Mouse (Mus musculus) midbrain, embryonic 13.5 days (tissue): ENCODE data around the gene H2-Ab1. TPM values are rescaled to one million over a fixed set of nuclear protein-coding genes. Genes with fewer than 3 reads are reported as not detected.

Experiments
- ATAC-seq: fragments of 200-750 bp; cut with Nextera tagmentation; 2 replicates; pipeline ENCODE4 v1.8.0; 2017; ENCODE audit warnings: mild to moderate bottlenecking, moderate TSS enrichment, moderate library complexity
- H3K27ac ChIP-seq: fragments of 300-500 bp; sonication (generic); 2 replicates; pipeline ENCODE4 v1.5.1; 2015; ENCODE audit warnings: inconsistent platforms, mild to moderate bottlenecking, moderate library complexity
- H3K27me3 ChIP-seq: fragments of 300-500 bp; sonication (generic); 2 replicates; pipeline ENCODE4 v1.6.1; 2015; ENCODE audit warnings: mild to moderate bottlenecking, inconsistent platforms
- H3K36me3 ChIP-seq: fragments of 300-500 bp; sonication (generic); 2 replicates; pipeline ENCODE4 v1.6.1; 2015; ENCODE audit warnings: mild to moderate bottlenecking, inconsistent platforms
- H3K4me1 ChIP-seq: fragments of 300-500 bp; sonication (generic); replicated peaks from 2 replicates; pipeline ENCODE4 v1.6.1; 2015; ENCODE audit warnings: inconsistent platforms
- H3K4me2 ChIP-seq: fragments of 300-500 bp; sonication (generic); replicated peaks from 2 replicates; pipeline ENCODE4 v1.6.1; 2015; ENCODE audit warnings: moderate library complexity, mild to moderate bottlenecking, inconsistent platforms
- H3K4me3 ChIP-seq: fragments of 300-500 bp; sonication (generic); replicated peaks from 2 replicates; pipeline ENCODE4 v1.5.1; 2015; ENCODE audit warnings: mild to moderate bottlenecking, inconsistent platforms
- H3K9ac ChIP-seq: fragments of 300-500 bp; sonication (generic); replicated peaks from 2 replicates; pipeline ENCODE4 v1.6.1; 2015; ENCODE audit warnings: mild to moderate bottlenecking, inconsistent platforms
- H3K9me3 ChIP-seq: fragments of 300-500 bp; sonication (generic); 2 replicates; pipeline ENCODE4 v1.6.1; 2016; ENCODE audit warnings: mild to moderate bottlenecking, inconsistent platforms
- WGBS: fragments of 180-500 bp; shearing (Covaris S2); methylation state at CpG from one replicate; pipeline ENCODE4 v1.1.7; 2015; 5-methylcytosine and 5-hydroxymethylcytosine counted together
- polyA plus RNA-seq: library from polyadenylated mRNA; unstranded; fragments of >200 nt; fragmentation: Nextera tagmentation; extraction: Ambion mirVana; gene quantifications from 2 replicates; pipeline ENCODE4 v1.2.1, GENCODE M21; 2015

The H2-Ab1 gene
- polyA plus RNA-seq, 1 experiment from 2014 or later, result 1.7 TPM

DNA sequence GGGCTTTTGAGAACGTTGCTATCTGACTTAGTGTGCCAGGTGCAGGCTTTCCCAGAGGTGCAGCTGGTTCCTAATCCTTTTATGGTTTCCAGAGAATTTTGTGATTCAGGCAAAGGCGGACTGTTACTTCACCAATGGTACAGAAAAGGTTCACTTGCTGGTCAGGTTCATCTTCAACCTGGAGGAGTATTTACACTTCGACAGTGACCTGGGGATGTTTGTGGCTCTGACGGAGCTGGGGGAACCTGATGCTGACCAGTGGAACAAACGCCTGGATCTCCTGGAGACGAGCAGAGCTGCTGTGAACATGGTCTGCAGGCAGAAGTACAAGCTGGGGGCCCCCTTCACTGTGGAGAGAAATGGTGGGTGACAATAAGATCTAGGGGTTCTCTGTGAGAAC, 16.6 kb upstream of the H2-Ab1 start:
- H3K27me3 ChIP-seq, result no peaks in the 10 kb centered on the region
- WGBS, result 85% methylated on average over 6 of the region's 6 CpGs

DNA sequence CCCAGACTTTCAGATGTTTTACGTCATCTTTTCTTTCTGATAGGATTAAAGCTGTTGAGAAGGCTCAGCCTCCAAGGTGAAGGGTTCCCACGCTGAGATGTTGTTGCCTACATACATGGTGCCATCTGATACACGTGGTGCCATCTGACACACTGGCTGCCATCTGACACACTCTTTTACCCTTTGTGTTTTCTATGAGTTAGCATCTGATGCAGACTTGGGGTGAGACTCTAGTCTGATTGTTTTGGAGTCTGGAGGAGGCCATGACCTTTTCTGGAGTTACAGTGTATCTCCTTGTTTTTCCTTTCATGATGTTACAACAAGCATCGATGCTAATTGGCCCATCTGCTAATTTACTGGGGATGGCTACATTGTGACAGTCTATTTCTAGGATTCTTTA, 12.8 kb upstream of the H2-Ab1 start:
- no peaks in the 10 kb centered on the region for H3K4me1 ChIP-seq
- no peak for ATAC-seq
- 82% methylated on average over 4 of the region's 4 CpGs for WGBS

More for the DNA sequence above, 16.6 kb upstream of the H2-Ab1 start:
- Histone ChIP-seq H3K4me2 (no peak overlapping the region), H3K9me3 (no peaks in the 10 kb centered on the region), H3K4me3 (no peak overlapping the region), H3K9ac (no peak overlapping the region), H3K36me3 (no peaks in the 10 kb centered on the region), H3K4me1 (no peaks in the 10 kb centered on the region), H3K27ac (no peak overlapping the region)
- ATAC-seq, result no peak

DNA sequence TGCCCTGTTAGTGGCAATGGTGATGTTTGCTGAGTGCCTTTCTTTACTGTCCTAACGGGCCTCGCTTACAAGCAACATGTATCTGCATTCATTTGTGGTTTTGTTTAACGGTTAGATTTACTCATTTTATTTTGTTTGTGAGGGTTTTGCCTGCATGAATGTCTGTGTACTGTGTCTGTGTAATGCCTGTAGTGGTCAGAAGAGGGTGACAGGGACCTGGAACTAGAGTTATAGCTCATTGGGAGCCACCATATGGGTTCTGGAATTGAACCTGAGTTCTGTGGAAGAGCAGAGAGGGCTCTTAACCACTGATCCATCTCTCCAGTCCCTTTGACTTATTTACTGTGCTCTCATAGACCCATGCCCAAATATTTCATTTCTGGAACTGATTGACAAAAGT, 10.4 kb upstream of the H2-Ab1 start:
- Histone ChIP-seq H3K4me2 (no peak overlapping the region), H3K4me1 (no peaks in the 10 kb centered on the region), H3K9me3 (no peaks in the 10 kb centered on the region), H3K36me3 (no peaks in the 10 kb centered on the region), H3K4me3 (no peak overlapping the region), H3K27ac (no peak overlapping the region), H3K9ac (no peak overlapping the region), H3K27me3 (peaks cover 4% of the 10 kb centered on the region; the same call in 1 of the 2 replicates)
- no peak for ATAC-seq
- 89% methylated on average over 3 of the region's 3 CpGs for WGBS

More for the DNA sequence above, 12.8 kb upstream of the H2-Ab1 start:
- no peaks in the 10 kb centered on the region for H3K9me3 ChIP-seq
- H3K4me2 ChIP-seq, result no peak overlapping the region
- H3K4me3 ChIP-seq, result no peak overlapping the region
- H3K9ac ChIP-seq, result no peak overlapping the region
- H3K36me3 ChIP-seq, result no peaks in the 10 kb centered on the region
- H3K27ac ChIP-seq, result no peak overlapping the region
- H3K27me3 ChIP-seq, result peaks cover 4% of the 10 kb centered on the region; the same call in 1 of the 2 replicates

DNA sequence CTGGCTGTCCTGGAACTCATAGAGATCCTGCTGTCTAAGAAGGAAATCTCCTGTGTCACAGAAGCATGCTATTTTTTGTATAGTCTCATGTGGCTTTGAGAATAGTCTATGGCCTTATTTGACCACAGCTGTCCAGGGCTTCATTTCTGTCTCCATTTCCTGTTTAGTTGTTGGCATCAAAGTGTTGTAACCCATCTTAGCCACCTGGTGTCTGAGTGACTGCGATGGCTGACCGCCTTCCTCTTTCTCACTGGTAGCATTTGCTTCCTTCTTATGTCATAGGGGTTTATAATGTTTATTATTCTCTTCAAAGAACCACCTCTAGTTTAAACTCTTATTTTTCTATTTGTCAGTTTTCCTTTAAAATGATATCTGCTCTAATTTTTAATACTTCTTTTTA, 8.7 kb upstream of the H2-Ab1 start:
- Histone ChIP-seq H3K27ac (no peak overlapping the region), H3K4me3 (no peak overlapping the region), H3K4me1 (no peaks in the 10 kb centered on the region), H3K36me3 (no peaks in the 10 kb centered on the region), H3K9me3 (no peaks in the 10 kb centered on the region), H3K9ac (no peak overlapping the region), H3K4me2 (no peak overlapping the region), H3K27me3 (peaks cover 4% of the 10 kb centered on the region; the same call in 1 of the 2 replicates)
- WGBS, result 62% methylated on average over 2 of the region's 2 CpGs
- ATAC-seq, result no peak

GRCm38 (mm10) chr17:34249361-34249760, 8.1 kb upstream of the H2-Ab1 start:
- no peaks in the 10 kb centered on the region for H3K36me3 ChIP-seq
- no peak overlapping the region for H3K4me2 ChIP-seq
- peaks cover 4% of the 10 kb centered on the region; the same call in 1 of the 2 replicates for H3K27me3 ChIP-seq
- H3K4me3 ChIP-seq, result no peak overlapping the region
- no peak overlapping the region for H3K9ac ChIP-seq
- H3K27ac ChIP-seq, result no peak overlapping the region
- whole genome bisulfite sequencing, result 40% methylated on average over 3 of the region's 3 CpGs
- no peaks in the 10 kb centered on the region for H3K4me1 ChIP-seq
- no peak for ATAC-seq
- H3K9me3 ChIP-seq, result no peaks in the 10 kb centered on the region

GRCm38 (mm10) chr17:34249878-34250277, 7.6 kb upstream of the H2-Ab1 start:
- no peak overlapping the region for H3K4me3 ChIP-seq
- WGBS, result 14% methylated on average over 4 of the region's 4 CpGs
- H3K4me2 ChIP-seq, result no peak overlapping the region
- no peaks in the 10 kb centered on the region for H3K4me1 ChIP-seq
- H3K9ac ChIP-seq, result no peak overlapping the region
- no peaks in the 10 kb centered on the region for H3K36me3 ChIP-seq
- peaks cover 4% of the 10 kb centered on the region; the same call in 1 of the 2 replicates for H3K27me3 ChIP-seq
- H3K27ac ChIP-seq, result no peak overlapping the region
- ATAC-seq, result no peak
- no peaks in the 10 kb centered on the region for H3K9me3 ChIP-seq

GRCm38 (mm10) chr17:34251666-34252065, 5.8 kb upstream of the H2-Ab1 start:
- ATAC-seq, result no peak
- Histone ChIP-seq H3K4me1 (no peaks in the 10 kb centered on the region), H3K4me3 (no peak overlapping the region), H3K9ac (no peak overlapping the region), H3K27me3 (peaks cover 4% of the 10 kb centered on the region; the same call in 1 of the 2 replicates), H3K9me3 (no peaks in the 10 kb centered on the region), H3K4me2 (no peak overlapping the region), H3K27ac (no peak overlapping the region), H3K36me3 (no peaks in the 10 kb centered on the region)
- WGBS, result 39% methylated on average over 4 of the region's 4 CpGs

DNA sequence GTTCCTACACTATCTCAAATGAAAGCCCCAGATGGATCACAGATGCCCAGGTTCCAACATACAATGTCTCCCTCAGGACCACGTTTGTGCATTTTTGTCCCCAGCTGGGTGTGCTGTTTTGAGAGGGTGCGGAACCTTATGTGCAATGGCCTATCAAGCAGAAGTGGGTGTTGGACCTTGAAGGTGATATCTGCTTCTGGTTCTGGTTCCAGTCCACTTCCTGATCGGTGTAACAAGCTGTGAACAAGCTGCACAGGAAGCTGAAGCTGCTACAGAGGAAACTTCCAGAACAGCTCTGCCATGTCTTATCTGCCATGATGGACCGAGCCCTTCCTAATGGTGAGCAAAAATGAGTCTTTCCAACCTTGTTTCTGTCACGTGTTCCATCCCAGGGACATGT, 988 bp upstream of the H2-Ab1 start:
- Histone ChIP-seq H3K36me3 (no peaks in the 10 kb centered on the region), H3K4me3 (no peak overlapping the region), H3K27ac (no peak overlapping the region), H3K9ac (no peak overlapping the region), H3K4me1 (0 out of 2 replicates have a peak, but pooled peaks cover 2% of the 10 kb centered on the region), H3K9me3 (no peaks in the 10 kb centered on the region), H3K27me3 (0 out of 2 replicates have a peak, but pooled peaks cover 9% of the 10 kb centered on the region), H3K4me2 (no peak overlapping the region)
- no peak for ATAC-seq
- 85% methylated on average over 5 of the region's 5 CpGs for WGBS

- 84% methylated on average over 5 of the region's 5 CpGs for WGBS
These were observed 3.1 kb downstream of the H2-Ab1 start for GRCm38 (mm10) chr17:34260551-34260950.

DNA sequence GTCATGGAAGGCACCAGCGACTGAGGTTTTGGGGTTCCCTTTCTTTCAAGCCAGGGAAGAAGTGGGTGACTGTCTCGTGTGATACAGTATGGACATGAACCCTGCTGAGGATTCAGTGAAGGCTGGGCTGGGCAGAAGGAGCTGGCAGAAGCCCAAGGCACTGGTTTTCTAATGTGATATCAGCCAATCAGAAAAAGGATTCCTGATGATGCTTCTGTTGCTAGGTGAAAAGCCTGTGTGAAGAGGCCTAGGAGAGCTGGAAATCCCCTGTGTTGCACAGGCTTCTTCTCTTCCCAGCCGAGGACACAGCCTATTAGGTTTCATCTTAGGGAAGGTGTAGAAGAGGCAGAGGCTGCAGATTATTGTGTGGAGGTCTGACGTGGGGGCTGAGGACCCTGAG, 4.0 kb downstream of the H2-Ab1 start:
- peaks cover 36% of the 10 kb centered on the region for H3K27me3 ChIP-seq
- WGBS, result 28% methylated on average over 4 of the region's 4 CpGs
- peak; percentile 73 for ATAC-seq
- H3K4me2 ChIP-seq, result no peak overlapping the region
- no peaks in the 10 kb centered on the region for H3K36me3 ChIP-seq
- H3K4me1 ChIP-seq, result peaks cover 24% of the 10 kb centered on the region
- H3K4me3 ChIP-seq, result no peak overlapping the region
- H3K9ac ChIP-seq, result no peak overlapping the region
- H3K9me3 ChIP-seq, result no peaks in the 10 kb centered on the region
- no peak overlapping the region for H3K27ac ChIP-seq

More at GRCm38 (mm10) chr17:34260551-34260950, 3.1 kb downstream of the H2-Ab1 start:
- Histone ChIP-seq H3K4me3 (no peak overlapping the region), H3K27me3 (peaks cover 34% of the 10 kb centered on the region), H3K4me2 (no peak overlapping the region), H3K4me1 (peaks cover 24% of the 10 kb centered on the region), H3K9me3 (no peaks in the 10 kb centered on the region), H3K36me3 (no peaks in the 10 kb centered on the region), H3K27ac (no peak overlapping the region), H3K9ac (no peak overlapping the region)
- no peak for ATAC-seq

DNA sequence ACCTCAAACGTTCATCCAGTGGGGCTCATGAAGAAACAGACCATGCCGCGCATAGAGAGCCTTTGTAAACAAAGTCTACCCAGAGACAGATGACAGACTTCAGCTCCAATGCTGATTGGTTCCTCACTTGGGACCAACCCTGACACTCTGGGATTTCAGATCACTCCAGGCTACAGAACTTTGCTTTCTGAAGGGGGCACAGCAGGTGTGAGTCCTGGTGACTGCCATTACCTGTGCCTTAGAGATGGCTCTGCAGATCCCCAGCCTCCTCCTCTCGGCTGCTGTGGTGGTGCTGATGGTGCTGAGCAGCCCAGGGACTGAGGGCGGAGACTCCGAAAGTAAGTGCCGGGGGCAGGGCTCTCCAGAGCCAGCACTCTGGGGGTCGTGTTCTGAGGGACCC, 5.6 kb downstream of the H2-Ab1 start:
- Histone ChIP-seq H3K4me2 (peak overlapping the region; percentile 96), H3K4me1 (peaks cover 24% of the 10 kb centered on the region), H3K36me3 (no peaks in the 10 kb centered on the region), H3K27me3 (peaks cover 40% of the 10 kb centered on the region), H3K27ac (no peak overlapping the region), H3K9me3 (no peaks in the 10 kb centered on the region), H3K4me3 (peak overlapping the region; percentile 54), H3K9ac (no peak overlapping the region)
- peak; percentile 79 for ATAC-seq
- WGBS, result under 1% methylated on average over 8 of the region's 8 CpGs

GRCm38 (mm10) chr17:34263811-34264371, 6.4 kb downstream of the H2-Ab1 start:
- ATAC-seq, result no peak
- peaks cover 24% of the 10 kb centered on the region for H3K4me1 ChIP-seq
- no peak overlapping the region for H3K27ac ChIP-seq
- no peak overlapping the region for H3K9ac ChIP-seq
- peak overlapping the region; percentile 96 for H3K4me2 ChIP-seq
- WGBS, result 2% methylated on average over 14 of the region's 14 CpGs
- no peaks in the 10 kb centered on the region for H3K9me3 ChIP-seq
- no peaks in the 10 kb centered on the region for H3K36me3 ChIP-seq
- H3K27me3 ChIP-seq, result peaks cover 40% of the 10 kb centered on the region
- peak overlapping the region; percentile 54 for H3K4me3 ChIP-seq
